Mouse (Mus musculus) midbrain, embryonic 10.5 days (tissue): ENCODE data around the gene Gprc5c. TPM values are rescaled to one million over a fixed set of nuclear protein-coding genes. Genes with fewer than 3 reads are reported as not detected.

Experiments
- DNase-seq: peaks from one replicate; pipeline ENCODE4 v3.0.0-alpha.2; 2017; ENCODE audit warnings: low spot score
- H3K27ac ChIP-seq: fragments of 300-500 bp; sonication (generic); replicated peaks from 2 replicates; pipeline ENCODE4 v1.5.1; 2016; ENCODE audit warnings: mild to moderate bottlenecking
- H3K27me3 ChIP-seq: fragments of 300-500 bp; sonication (generic); 2 replicates; pipeline ENCODE4 v1.6.1; 2016; ENCODE audit warnings: low read depth, mild to moderate bottlenecking; ENCODE audit not compliant: poor library complexity, severe bottlenecking
- H3K36me3 ChIP-seq: fragments of 300-500 bp; sonication (generic); 2 replicates; pipeline ENCODE4 v1.6.1; 2016; ENCODE audit warnings: mild to moderate bottlenecking, moderate library complexity
- H3K4me1 ChIP-seq: fragments of 300-500 bp; sonication (generic); 2 replicates; pipeline ENCODE4 v1.6.1; 2016
- H3K4me3 ChIP-seq: fragments of 300-500 bp; sonication (generic); 2 replicates; pipeline ENCODE4 v1.5.1; 2016; ENCODE audit warnings: mild to moderate bottlenecking, moderate library complexity
- H3K9me3 ChIP-seq: fragments of 300-500 bp; sonication (generic); replicated peaks from 2 replicates; pipeline ENCODE4 v1.6.1; 2016; ENCODE audit warnings: mild to moderate bottlenecking
- WGBS: fragments of 180-500 bp; shearing (Covaris S2); methylation state at CpG from one replicate; pipeline ENCODE4 v1.1.7; 2016; 5-methylcytosine and 5-hydroxymethylcytosine counted together
- polyA plus RNA-seq: library from polyadenylated mRNA; unstranded; fragments of >200 nt; fragmentation: Nextera tagmentation; extraction: Ambion mirVana; gene quantifications from 2 replicates; pipeline ENCODE4 v1.2.1, GENCODE M21; 2016

Gprc5c gene
- polyA plus RNA-seq, 1 experiment from 2014 or later, result 19.0 TPM

GRCm38 (mm10) chr11:114862687-114863086, 11.7 kb downstream of the Gprc5c start:
- H3K36me3 ChIP-seq, result peaks cover 5% of the 10 kb centered on the region; the same call in 1 of the 2 replicates
- H3K4me1 ChIP-seq, result peaks cover 16% of the 10 kb centered on the region
- no peaks in the 10 kb centered on the region for H3K27me3 ChIP-seq
- no peak overlapping the region for H3K27ac ChIP-seq
- 95% methylated on average over 3 of the region's 3 CpGs for WGBS
- H3K9me3 ChIP-seq, result 0 out of 2 replicates have a peak, but pooled peaks cover 3% of the 10 kb centered on the region
- no peak for DNase-seq
- H3K4me3 ChIP-seq, result no peak overlapping the region

- peaks cover 2% of the 10 kb centered on the region; the same call in 1 of the 2 replicates for H3K36me3 ChIP-seq
- H3K9me3 ChIP-seq, result no peaks in the 10 kb centered on the region
- H3K4me3 ChIP-seq, result no peak overlapping the region
- H3K27me3 ChIP-seq, result no peaks in the 10 kb centered on the region
- H3K27ac ChIP-seq, result no peak overlapping the region
- peaks cover 16% of the 10 kb centered on the region for H3K4me1 ChIP-seq
- 93% methylated on average over 21 of the region's 21 CpGs for whole genome bisulfite sequencing
- DNase-seq, result no peak
These were observed 13.0 kb downstream of the Gprc5c start for GRCm38 (mm10) chr11:114863918-114864420.

DNA sequence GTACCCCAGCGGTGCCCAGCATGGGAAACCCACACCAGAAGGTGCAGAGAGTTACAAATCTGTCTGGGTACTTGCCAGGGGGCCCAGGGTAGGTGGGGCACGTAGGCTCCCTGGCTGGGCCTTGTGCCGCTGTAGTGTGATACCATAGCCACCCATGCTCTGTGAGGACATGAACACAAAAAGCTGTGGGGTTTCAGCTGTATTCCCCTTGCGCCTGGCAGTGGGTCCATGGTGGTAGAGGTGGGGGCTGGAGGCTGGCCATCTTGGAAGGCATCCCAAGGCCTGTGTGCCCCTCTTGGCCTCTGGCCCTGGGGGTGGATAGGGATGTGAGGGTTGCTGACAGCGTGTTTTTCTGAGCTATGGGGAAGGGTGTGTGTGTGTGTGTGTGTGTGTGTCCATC, 15.0 kb downstream of the Gprc5c start:
- Histone ChIP-seq H3K4me1 (peaks cover 16% of the 10 kb centered on the region), H3K27ac (0 out of 2 replicates have a peak overlapping the region, but pooled peaks have one; percentile 46), H3K36me3 (peaks cover 7% of the 10 kb centered on the region; the same call in 1 of the 2 replicates), H3K9me3 (no peaks in the 10 kb centered on the region), H3K27me3 (no peaks in the 10 kb centered on the region), H3K4me3 (no peak overlapping the region)
- DNase-seq, result no peak
- WGBS, result 82% methylated on average over 5 of the region's 5 CpGs

DNA sequence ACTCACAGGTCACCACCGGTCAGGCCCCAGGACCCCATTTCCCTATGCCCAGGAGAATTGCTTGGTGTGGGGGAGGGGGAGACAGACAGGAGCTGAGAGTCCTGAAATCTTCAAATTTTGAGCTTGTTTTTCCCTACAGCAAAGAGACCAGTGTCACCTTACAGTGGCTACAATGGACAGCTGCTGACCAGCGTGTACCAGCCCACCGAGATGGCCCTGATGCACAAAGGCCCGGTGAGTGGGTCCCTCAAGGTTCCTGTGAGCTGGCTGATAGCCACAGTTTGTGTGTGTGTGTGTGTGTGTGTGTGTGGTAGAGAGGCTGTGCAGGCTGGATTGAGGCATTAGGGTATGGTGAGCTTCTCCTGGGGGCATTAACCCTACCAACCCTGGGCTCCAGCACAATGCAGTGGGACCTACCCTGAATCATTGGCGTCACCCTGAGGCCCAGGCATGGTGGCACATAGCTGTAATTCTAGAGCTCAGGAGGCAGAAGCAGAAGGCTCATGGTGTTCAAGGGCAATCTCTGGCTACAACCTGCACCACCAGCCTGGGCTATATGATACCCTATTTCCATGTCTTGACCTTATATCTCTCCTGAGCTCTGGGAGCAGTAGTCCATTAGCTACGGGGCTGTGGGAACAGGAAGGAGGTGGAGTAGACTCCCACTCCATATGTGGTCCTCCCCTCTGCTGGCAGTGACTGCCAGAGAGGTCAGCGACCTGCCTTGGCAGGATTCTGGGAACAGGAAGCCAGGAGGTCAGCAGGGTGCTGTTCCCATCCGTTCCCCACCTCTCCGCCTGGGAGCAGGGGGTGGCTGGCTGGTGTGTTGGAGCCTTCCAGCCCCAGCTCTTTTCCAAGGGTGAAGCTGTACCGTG, 15.8 kb downstream of the Gprc5c start:
- Histone ChIP-seq H3K4me3 (no peak overlapping the region), H3K27me3 (no peaks in the 10 kb centered on the region), H3K4me1 (peaks cover 16% of the 10 kb centered on the region), H3K9me3 (no peaks in the 10 kb centered on the region), H3K27ac (peak overlapping the region; percentile 46), H3K36me3 (peaks cover 7% of the 10 kb centered on the region; the same call in 1 of the 2 replicates)
- no peak for DNase-seq
- WGBS, result 66% methylated on average over 10 of the region's 10 CpGs

GRCm38 (mm10) chr11:114867361-114868235, 16.6 kb downstream of the Gprc5c start:
- DNase-seq, result no peak
- H3K4me1 ChIP-seq, result peaks cover 22% of the 10 kb centered on the region
- peaks cover 7% of the 10 kb centered on the region; the same call in 1 of the 2 replicates for H3K36me3 ChIP-seq
- peak overlapping the region; percentile 46; the same call in 1 of the 2 replicates for H3K27ac ChIP-seq
- H3K27me3 ChIP-seq, result no peaks in the 10 kb centered on the region
- no peaks in the 10 kb centered on the region for H3K9me3 ChIP-seq
- WGBS, result 86% methylated on average over 11 of the region's 11 CpGs
- H3K4me3 ChIP-seq, result no peak overlapping the region

DNA sequence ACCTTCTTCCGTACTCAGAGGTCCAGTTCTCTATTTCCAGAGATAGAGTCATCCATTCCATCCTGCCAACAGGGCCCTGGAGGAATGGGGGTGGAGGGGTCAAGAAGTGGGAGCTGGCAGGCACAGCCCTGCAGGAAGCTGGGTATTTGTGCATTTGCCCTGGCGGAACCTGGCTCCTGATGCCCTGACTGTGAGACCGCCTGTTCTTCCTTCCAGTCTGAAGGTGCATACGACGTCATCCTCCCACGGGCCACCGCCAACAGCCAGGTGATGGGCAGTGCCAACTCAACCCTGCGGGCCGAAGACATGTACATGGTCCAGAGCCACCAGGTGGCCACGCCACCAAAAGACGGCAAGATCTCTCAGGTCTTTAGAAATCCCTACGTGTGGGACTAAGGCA, 17.3 kb downstream of the Gprc5c start:
- 95% methylated on average over 12 of the region's 12 CpGs for WGBS
- DNase-seq, result no peak
- Histone ChIP-seq H3K27ac (no peak overlapping the region), H3K27me3 (no peaks in the 10 kb centered on the region), H3K9me3 (no peaks in the 10 kb centered on the region), H3K4me1 (peaks cover 29% of the 10 kb centered on the region), H3K4me3 (no peak overlapping the region), H3K36me3 (peaks cover 7% of the 10 kb centered on the region; the same call in 1 of the 2 replicates)

DNA sequence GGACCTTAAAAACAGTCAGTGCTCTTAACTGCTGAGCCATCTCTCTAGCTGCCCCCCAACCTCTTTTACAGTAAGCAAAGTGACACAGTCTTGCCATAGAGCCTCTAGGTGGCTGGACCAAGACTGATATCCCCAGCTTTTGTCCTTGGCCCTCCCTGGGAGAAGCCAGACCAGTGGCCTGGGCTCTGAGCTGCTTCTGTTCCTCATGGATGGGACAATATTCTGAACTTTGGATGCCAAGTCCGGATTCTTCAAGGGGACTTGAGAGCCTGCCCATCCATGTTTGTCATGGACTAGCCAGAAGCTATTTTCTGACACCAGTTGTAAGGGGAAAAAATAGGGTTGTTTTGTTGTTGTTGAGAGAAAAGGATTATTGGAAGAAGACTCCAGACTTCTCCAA, 18.8 kb downstream of the Gprc5c start:
- 90% methylated on average over 1 of the region's 1 CpGs for WGBS
- Histone ChIP-seq H3K36me3 (peaks cover 5% of the 10 kb centered on the region; the same call in 1 of the 2 replicates), H3K9me3 (no peaks in the 10 kb centered on the region), H3K27me3 (peaks cover 9% of the 10 kb centered on the region; the same call in 1 of the 2 replicates), H3K4me1 (peaks cover 44% of the 10 kb centered on the region), H3K27ac (no peak overlapping the region), H3K4me3 (no peak overlapping the region)
- DNase-seq, result no peak

GRCm38 (mm10) chr11:114871540-114871939, 20.6 kb downstream of the Gprc5c start:
- DNase-seq, result no peak
- no peak overlapping the region for H3K27ac ChIP-seq
- no peaks in the 10 kb centered on the region for H3K9me3 ChIP-seq
- H3K4me1 ChIP-seq, result peaks cover 55% of the 10 kb centered on the region
- peaks cover 14% of the 10 kb centered on the region; the same call in 1 of the 2 replicates for H3K27me3 ChIP-seq
- H3K36me3 ChIP-seq, result peaks cover 5% of the 10 kb centered on the region; the same call in 1 of the 2 replicates
- no peak overlapping the region for H3K4me3 ChIP-seq
- whole genome bisulfite sequencing, result 92% methylated on average over 2 of the region's 2 CpGs

GRCm38 (mm10) chr11:114873022-114873817, 22.3 kb downstream of the Gprc5c start:
- H3K27me3 ChIP-seq, result peaks cover 14% of the 10 kb centered on the region; the same call in 1 of the 2 replicates
- DNase-seq, result peak; percentile 27
- 36% methylated on average over 6 of the region's 6 CpGs for WGBS
- H3K9me3 ChIP-seq, result no peaks in the 10 kb centered on the region
- peaks cover 5% of the 10 kb centered on the region; the same call in 1 of the 2 replicates for H3K36me3 ChIP-seq
- peak overlapping the region; percentile 75 for H3K27ac ChIP-seq
- peaks cover 52% of the 10 kb centered on the region for H3K4me1 ChIP-seq
- no peak overlapping the region for H3K4me3 ChIP-seq

GRCm38 (mm10) chr11:114874226-114875145, 23.5 kb downstream of the Gprc5c start:
- Histone ChIP-seq H3K4me3 (no peak overlapping the region), H3K9me3 (no peaks in the 10 kb centered on the region), H3K4me1 (peaks cover 52% of the 10 kb centered on the region), H3K36me3 (peaks cover 5% of the 10 kb centered on the region; the same call in 1 of the 2 replicates), H3K27me3 (peaks cover 14% of the 10 kb centered on the region; the same call in 1 of the 2 replicates), H3K27ac (peak overlapping the region; percentile 63)
- no peak for DNase-seq
- 58% methylated on average over 9 of the region's 9 CpGs for WGBS

DNA sequence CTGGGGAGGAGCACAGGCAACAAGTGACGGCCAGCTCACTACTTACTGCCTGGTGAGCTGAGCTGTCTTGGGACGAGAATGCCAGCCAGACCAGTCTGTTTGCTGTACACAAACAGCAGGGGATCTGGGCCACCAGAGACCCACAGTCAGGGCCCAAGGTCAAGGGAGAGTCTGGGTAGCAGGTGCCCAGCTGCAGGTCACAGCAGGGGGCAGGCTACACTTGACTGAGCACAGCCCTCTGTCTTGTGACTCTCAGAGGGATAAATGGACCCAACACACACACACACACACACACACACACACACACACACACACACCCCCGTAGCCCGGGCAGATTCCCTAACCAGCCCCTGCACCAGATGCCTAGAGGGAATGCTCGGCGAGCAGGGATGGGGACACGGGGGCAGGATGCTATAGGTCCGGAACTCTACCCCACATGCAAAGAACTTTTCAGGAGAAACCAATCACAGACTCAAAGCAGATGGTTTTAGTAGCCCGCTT, 24.4 kb downstream of the Gprc5c start:
- H3K27ac ChIP-seq, result peak overlapping the region; percentile 63
- H3K4me1 ChIP-seq, result peaks cover 52% of the 10 kb centered on the region
- DNase-seq, result peak; percentile 39
- H3K9me3 ChIP-seq, result no peaks in the 10 kb centered on the region
- WGBS, result 10% methylated on average over 9 of the region's 9 CpGs
- H3K27me3 ChIP-seq, result peaks cover 14% of the 10 kb centered on the region; the same call in 1 of the 2 replicates
- no peak overlapping the region for H3K4me3 ChIP-seq
- peaks cover 5% of the 10 kb centered on the region; the same call in 1 of the 2 replicates for H3K36me3 ChIP-seq
